Mouse (Mus musculus) olfactory bulb, adult 2 months (tissue): ENCODE results near the gene Pla1a. TPM values are rescaled to one million over a fixed set of nuclear protein-coding genes. Genes with fewer than 3 reads are reported as not detected.

ENCODE experiments used
- H3K27ac ChIP-seq: fragments of 200-500 bp; 2 replicates; pipeline ENCODE4 v1.5.1; 2012; ENCODE audit warnings: low read depth, low read length; ENCODE audit not compliant: insufficient read depth
- H3K4me1 ChIP-seq: fragments of 200-500 bp; 2 replicates; pipeline ENCODE4 v1.6.1; 2012; ENCODE audit warnings: low read length; ENCODE audit not compliant: control insufficient read depth, insufficient read depth
- H3K4me3 ChIP-seq: fragments of 200-500 bp; 2 replicates; pipeline ENCODE4 v1.5.1; 2012; ENCODE audit warnings: mild to moderate bottlenecking, low read depth, low read length, moderate library complexity; ENCODE audit not compliant: insufficient read depth
- CTCF ChIP-seq: fragments of 200-500 bp; IDR thresholded peaks from 2 replicates; pipeline ENCODE4 v1.5.1; 2012; ENCODE audit warnings: low read depth, mild to moderate bottlenecking, low read length, moderate library complexity; ENCODE audit not compliant: insufficient read depth
- POLR2A ChIP-seq: fragments of 200-500 bp; IDR thresholded peaks from 2 replicates; pipeline ENCODE4 v1.6.1; 2012; ENCODE audit warnings: mild to moderate bottlenecking, low read depth, low read length, moderate library complexity; ENCODE audit not compliant: insufficient read depth
- WGBS: fragments of 180-500 bp; shearing (Covaris S2); methylation state at CpG from one replicate; pipeline ENCODE4 v1.1.7; 2018; 5-methylcytosine and 5-hydroxymethylcytosine counted together
- polyA plus RNA-seq: library from polyadenylated mRNA; stranded (reverse); fragments of >200 nt; gene quantifications from 2 replicates; pipeline ENCODE4 v1.2.4, GENCODE M21; 2012; ENCODE audit warnings: low replicate concordance; ENCODE audit not compliant: missing spikeins, insufficient read depth, insufficient read length

Gene Pla1a
- polyA plus RNA-seq, 1 experiment: not detected

DNA sequence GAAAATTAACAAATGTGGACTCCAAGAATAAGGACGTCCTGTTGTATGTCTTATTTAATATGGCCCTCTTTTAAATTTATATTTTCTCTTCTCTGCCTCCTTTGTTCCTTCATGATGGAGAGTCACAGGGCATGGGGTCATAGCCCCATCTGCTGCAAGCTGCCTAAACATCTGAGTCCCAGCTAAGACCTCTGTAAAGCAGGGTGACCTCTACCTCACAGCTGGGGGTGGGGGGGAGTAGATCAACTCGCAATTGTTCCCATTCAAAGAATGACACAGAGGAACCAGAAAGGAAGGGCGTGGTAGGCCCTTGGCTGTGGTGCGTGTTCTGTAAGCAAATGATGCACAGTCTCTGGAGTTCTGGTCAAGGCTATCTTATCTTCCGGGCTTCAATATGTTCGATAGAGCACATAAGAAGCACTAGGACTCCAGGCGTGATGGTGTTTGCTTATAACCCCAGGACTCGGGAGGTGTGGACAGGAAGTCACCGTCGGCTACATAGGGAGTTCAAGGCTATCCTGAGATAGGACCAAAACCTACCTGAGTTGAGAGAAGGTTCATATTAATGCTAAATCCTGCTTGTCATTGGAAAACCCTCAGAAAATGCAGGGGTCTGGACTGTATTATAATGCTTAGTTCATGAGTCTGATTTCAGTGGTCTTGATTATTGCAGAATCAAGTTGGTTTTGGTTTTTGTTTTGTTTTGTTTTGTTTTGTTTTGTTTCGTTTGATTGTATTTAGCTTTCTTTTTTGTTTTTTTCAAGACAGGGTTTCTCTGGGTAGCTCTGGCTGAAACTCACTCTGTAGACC, 39.0 kb upstream of the Pla1a start:
- 89% methylated on average over 11 of the region's 11 CpGs for WGBS
- TF ChIP-seq CTCF: no peak
- TF ChIP-seq POLR2A: no peak

DNA sequence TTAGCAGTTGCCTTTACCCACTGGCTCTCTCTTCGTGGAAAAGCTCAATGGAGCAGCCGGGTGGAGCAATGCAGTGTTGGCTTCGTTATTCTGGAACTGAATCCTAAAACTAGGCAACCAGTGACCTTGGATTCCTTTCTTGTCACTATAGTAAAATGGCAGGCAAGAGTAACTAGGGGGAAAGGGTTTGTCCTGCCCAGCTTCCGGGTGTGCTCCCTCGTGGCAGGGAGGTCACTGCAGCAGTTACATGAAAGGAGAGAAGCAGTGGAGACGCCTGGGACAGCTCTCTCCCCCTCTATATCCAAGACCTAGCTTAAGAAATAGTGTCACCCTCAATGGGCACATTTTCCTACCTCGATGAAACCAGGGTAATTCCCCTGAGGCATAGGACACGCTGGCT, 36.5 kb upstream of the Pla1a start:
- Histone ChIP-seq H3K27ac (no peak overlapping the region), H3K4me1 (no peaks in the 10 kb centered on the region), H3K4me3 (no peak overlapping the region)
- TF ChIP-seq CTCF (no peak), POLR2A (no peak)
- 64% methylated on average over 8 of the region's 8 CpGs for WGBS

More for the DNA sequence above, 39.0 kb upstream of the Pla1a start:
- no peak overlapping the region for H3K4me3 ChIP-seq
- H3K4me1 ChIP-seq: peaks cover 4% of the 10 kb centered on the region
- H3K27ac ChIP-seq: no peak overlapping the region

GRCm38 (mm10) chr16:38468706-38469018, 35.7 kb upstream of the Pla1a start:
- no peak overlapping the region for H3K27ac ChIP-seq
- no peak overlapping the region for H3K4me3 ChIP-seq
- no peak for TF ChIP-seq POLR2A
- no peak for TF ChIP-seq CTCF
- no peaks in the 10 kb centered on the region for H3K4me1 ChIP-seq
- 34% methylated on average over 3 of the region's 3 CpGs for WGBS

DNA sequence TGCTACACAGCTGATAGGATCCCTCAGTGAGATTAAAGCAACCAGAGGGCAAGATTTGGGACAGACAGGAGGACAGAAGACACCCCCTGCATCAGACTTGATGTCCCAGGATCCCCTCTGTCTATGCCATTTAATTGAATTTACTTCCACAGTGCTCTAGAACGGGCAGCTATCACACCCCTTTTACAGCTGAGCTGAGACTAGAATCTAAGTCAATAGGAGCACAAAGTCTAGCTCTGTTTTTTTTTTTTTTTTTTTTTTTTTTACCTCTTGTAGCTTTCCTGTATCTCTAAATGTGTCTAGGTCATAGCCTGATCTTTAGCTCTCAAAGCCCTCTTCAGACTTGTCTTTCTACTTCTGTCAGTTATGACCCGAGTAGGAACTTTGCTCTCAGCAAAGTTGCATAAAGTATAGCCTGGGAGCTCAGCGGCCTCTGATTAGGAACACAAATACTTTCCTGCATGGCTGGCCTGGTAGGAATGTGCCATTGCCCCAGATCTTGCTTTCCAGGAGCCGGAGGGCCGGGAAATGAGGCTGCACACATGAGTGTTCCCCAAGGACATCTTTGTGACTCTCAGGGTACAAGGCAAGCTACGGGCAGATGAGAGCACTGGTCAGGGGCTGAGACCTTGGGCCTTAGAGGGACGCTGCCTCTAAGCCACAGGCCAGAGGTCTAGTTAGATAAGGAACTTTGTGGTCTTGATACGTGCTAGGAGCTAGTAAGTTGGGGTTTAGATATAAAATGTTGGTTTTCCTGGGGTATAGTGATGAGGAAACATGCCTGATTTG, 35.2 kb upstream of the Pla1a start:
- no peak for TF ChIP-seq CTCF
- WGBS: 88% methylated on average over 8 of the region's 8 CpGs
- no peak overlapping the region for H3K4me3 ChIP-seq
- H3K4me1 ChIP-seq: no peaks in the 10 kb centered on the region
- H3K27ac ChIP-seq: no peak overlapping the region

DNA sequence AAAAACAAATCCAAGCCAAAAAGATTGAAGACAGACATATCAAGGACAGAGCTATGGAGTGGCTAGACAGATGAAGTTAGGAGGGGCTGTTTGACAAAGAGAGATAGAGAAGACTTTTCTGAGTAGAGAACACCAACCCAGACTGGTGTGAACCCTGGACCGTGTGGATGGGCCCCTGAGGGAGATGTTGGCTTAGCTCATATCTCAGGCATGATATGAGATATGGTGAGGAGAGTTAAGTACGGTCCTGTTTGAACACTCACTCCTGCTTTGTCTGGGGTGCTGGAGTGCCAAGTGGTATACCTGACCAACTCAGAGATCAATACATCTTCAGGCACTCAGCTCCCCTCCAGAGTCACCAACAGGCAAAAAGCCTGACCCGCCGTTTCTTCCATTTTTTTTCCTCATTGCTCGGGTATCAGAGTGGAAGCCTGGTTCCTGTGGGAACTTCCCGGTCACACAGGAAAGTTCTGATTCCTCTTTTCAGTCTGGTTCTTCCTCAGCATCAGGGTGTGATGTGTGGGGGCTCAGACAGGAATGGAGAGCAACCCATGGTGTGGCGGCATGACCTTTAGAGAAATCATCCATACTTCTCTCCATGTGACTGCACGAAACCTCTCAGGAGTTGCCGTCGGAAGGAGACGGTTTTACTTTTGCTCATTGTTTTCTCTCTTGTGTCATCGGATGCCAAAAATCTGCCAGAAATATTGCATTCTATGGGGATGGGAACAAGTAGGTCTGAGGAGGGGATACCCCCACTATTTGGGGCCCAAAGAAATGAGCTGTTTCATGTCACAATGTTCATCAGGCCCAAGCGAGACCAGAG, 34.4 kb upstream of the Pla1a start:
- WGBS: 91% methylated on average over 13 of the region's 13 CpGs
- H3K4me3 ChIP-seq: no peak overlapping the region
- TF ChIP-seq CTCF: no peak
- TF ChIP-seq POLR2A: no peak
- H3K27ac ChIP-seq: no peak overlapping the region
- no peaks in the 10 kb centered on the region for H3K4me1 ChIP-seq

DNA sequence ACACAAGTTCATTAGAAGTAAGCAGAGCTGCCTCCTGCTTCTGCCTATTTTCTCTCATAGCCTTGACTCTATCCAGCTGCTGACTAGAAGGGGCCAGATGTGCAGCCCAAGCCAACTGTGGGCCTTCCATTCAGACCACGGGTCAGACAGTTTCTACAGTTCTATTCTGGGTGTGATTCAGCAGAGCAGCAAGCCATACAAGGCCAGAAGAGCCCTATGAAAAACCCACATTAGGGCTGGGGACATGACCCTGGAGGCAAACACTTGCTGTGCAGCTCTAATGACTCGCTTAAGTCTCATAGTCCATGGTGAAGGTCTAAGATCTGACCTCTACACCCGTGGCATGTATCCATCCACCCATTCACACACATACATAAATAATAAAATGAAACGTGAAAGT, 33.1 kb upstream of the Pla1a start:
- WGBS: 80% methylated on average over 4 of the region's 4 CpGs
- no peaks in the 10 kb centered on the region for H3K4me1 ChIP-seq

DNA sequence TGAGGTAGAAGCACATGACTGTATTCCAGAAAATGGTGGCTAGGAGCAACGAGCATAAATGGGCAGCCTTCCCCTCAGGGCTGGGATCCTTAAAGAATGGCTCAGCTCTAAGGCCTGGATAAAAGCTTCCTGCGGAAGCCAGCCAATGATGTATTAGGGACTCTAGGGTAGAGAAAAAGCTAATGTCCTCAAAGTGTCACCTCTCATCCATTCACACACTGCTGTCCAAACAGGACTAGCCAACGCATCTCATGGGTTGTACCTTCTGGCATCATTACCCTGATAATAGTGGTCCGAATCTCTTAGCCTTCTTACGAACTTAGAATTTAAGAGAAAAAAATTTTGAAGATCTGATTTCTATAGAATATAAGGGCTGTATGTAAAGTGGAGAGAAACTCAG, 30.4 kb upstream of the Pla1a start:
- no peak overlapping the region for H3K27ac ChIP-seq
- TF ChIP-seq POLR2A: no peak
- no peak for TF ChIP-seq CTCF
- H3K4me1 ChIP-seq: no peaks in the 10 kb centered on the region
- 90% methylated on average over 5 of the region's 5 CpGs for WGBS
- H3K4me3 ChIP-seq: no peak overlapping the region

More for the DNA sequence above, 33.1 kb upstream of the Pla1a start:
- no peak overlapping the region for H3K27ac ChIP-seq
- TF ChIP-seq POLR2A (no peak), CTCF (no peak)
- no peak overlapping the region for H3K4me3 ChIP-seq

DNA sequence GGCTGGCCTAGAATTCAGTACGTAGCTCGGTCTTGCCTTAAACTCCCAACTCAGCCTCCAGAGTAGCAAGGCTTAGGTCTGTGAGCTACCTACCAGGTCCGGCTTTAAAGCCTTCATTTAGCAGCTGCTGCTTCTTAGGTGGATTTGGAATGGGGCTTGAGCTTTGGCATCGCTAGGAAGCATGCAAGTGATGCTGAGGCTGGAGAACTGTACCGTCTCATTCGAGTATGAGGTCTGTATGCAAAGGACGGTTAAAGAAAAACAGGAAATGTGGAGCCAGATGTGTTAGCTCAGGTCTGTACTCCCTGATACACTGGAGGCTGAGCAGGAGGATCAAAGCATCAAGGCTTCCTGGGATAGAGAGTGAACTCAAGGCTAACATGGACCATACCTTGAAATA, 29.2 kb upstream of the Pla1a start:
- Histone ChIP-seq H3K27ac (no peak overlapping the region), H3K4me3 (no peak overlapping the region), H3K4me1 (no peaks in the 10 kb centered on the region)
- 93% methylated on average over 7 of the region's 7 CpGs for WGBS
- TF ChIP-seq POLR2A: no peak
- no peak for TF ChIP-seq CTCF

GRCm38 (mm10) chr16:38461749-38462148, 28.8 kb upstream of the Pla1a start:
- WGBS: 91% methylated on average over 8 of the region's 8 CpGs
- no peaks in the 10 kb centered on the region for H3K4me1 ChIP-seq

More at GRCm38 (mm10) chr16:38461749-38462148, 28.8 kb upstream of the Pla1a start:
- Histone ChIP-seq H3K4me3 (no peak overlapping the region), H3K27ac (no peak overlapping the region)
- no peak for TF ChIP-seq POLR2A
- no peak for TF ChIP-seq CTCF
